Mouse (Mus musculus) MEL (cell line): ENCODE measurements around the gene Dspp. TPM values are rescaled to one million over a fixed set of nuclear protein-coding genes. Genes with fewer than 3 reads are reported as not detected.

Source experiments
- DNase-seq: peaks from one replicate; pipeline ENCODE4 v3.0.0; 2011; ENCODE audit warnings: low read depth, low spot score
- H3K27ac ChIP-seq: 2 replicates; pipeline ENCODE4 v1.5.1; 2012; ENCODE audit warnings: low read depth, mild to moderate bottlenecking, control low read depth, low read length, moderate library complexity; ENCODE audit not compliant: control insufficient read depth
- H3K27me3 ChIP-seq, 2 experiments: fragments of 150-350 bp in 1 of 2; sonication (generic) in 1 of 2; 2 replicates each; pipeline ENCODE4 v1.6.1; 2012; ENCODE audit warnings: low read length in 2 of 2, mild to moderate bottlenecking in 2 of 2, improper control_type of control experiment in 1 of 2, moderate library complexity in 1 of 2; ENCODE audit not compliant: insufficient read depth in 2 of 2, control insufficient read depth in 1 of 2
- H3K36me3 ChIP-seq, 2 experiments: 2 replicates each; pipeline ENCODE4 v1.6.1; 2012 to 2014; ENCODE audit warnings: low read length in 2 of 2, improper control_type of control experiment in 1 of 2, inconsistent platforms in 1 of 2, mild to moderate bottlenecking in 1 of 2; ENCODE audit not compliant: insufficient read depth in 2 of 2, control insufficient read depth in 1 of 2
- H3K4me1 ChIP-seq, 2 experiments: fragments of 150-350 bp in 1 of 2; sonication (generic) in 1 of 2; 2 replicates each; pipeline ENCODE4 v1.6.1; 2012; ENCODE audit warnings: low read length in 2 of 2, improper control_type of control experiment in 1 of 2, mild to moderate bottlenecking in 1 of 2; ENCODE audit not compliant: insufficient read depth in 2 of 2, control insufficient read depth in 1 of 2
- H3K4me3 ChIP-seq, 2 experiments: fragments of 150-350 bp in 1 of 2; sonication (generic) in 1 of 2; 2 replicates each; pipeline ENCODE4 v1.5.1; 2012; ENCODE audit warnings: low read depth in 2 of 2, low read length in 2 of 2, mild to moderate bottlenecking in 2 of 2, moderate library complexity in 2 of 2, control low read depth in 1 of 2, improper control_type of control experiment in 1 of 2; ENCODE audit not compliant: control insufficient read depth in 1 of 2, insufficient read depth in 1 of 2
- H3K79me2 ChIP-seq: 2 replicates; pipeline ENCODE4 v1.6.1; 2012; ENCODE audit warnings: mild to moderate bottlenecking, low read length, moderate library complexity; ENCODE audit not compliant: control insufficient read depth, poor library complexity, insufficient read depth
- H3K9ac ChIP-seq: 2 replicates; pipeline ENCODE4 v1.6.1; 2012; ENCODE audit warnings: low read depth, mild to moderate bottlenecking, control low read depth, low read length, moderate library complexity; ENCODE audit not compliant: control insufficient read depth, poor library complexity, severe bottlenecking
- H3K9me3 ChIP-seq: fragments of 150-350 bp; sonication (generic); replicated peaks from 2 replicates; pipeline ENCODE4 v1.6.1; 2012; ENCODE audit warnings: mild to moderate bottlenecking, low read length, improper control_type of control experiment, moderate library complexity; ENCODE audit not compliant: insufficient read depth
- BHLHE40 ChIP-seq: IDR thresholded peaks from 2 replicates; pipeline ENCODE4 v1.6.1; 2012; ENCODE audit warnings: low read depth, mild to moderate bottlenecking, inconsistent platforms, low read length, improper control_type of control experiment, borderline replicate concordance
- CHD2 ChIP-seq: IDR thresholded peaks from 2 replicates; pipeline ENCODE4 v1.6.1; 2011; ENCODE audit warnings: low read length, improper control_type of control experiment
- E2F4 ChIP-seq: IDR thresholded peaks from 2 replicates; pipeline ENCODE4 v1.6.1; 2011; ENCODE audit warnings: low read depth, low read length, improper control_type of control experiment, borderline replicate concordance
- ELF1 ChIP-seq: IDR thresholded peaks from 2 replicates; pipeline ENCODE4 v1.6.1; 2014; ENCODE audit warnings: low read depth, mild to moderate bottlenecking, inconsistent platforms, low read length, improper control_type of control experiment, moderate library complexity
- EP300 ChIP-seq, 2 experiments: IDR thresholded peaks; 2 replicates each; pipeline ENCODE4 v1.6.1; 2011; ENCODE audit warnings: improper control_type of control experiment in 2 of 2, low read length in 2 of 2, low read depth in 1 of 2, mild to moderate bottlenecking in 1 of 2
- ETS1 ChIP-seq: IDR thresholded peaks from 2 replicates; pipeline ENCODE4 v1.6.1; 2012; ENCODE audit warnings: low read depth, mild to moderate bottlenecking, inconsistent platforms, low read length, improper control_type of control experiment, moderate library complexity
- GABPA ChIP-seq: IDR thresholded peaks from 2 replicates; pipeline ENCODE4 v1.6.1; 2012; ENCODE audit warnings: low read depth, mild to moderate bottlenecking, inconsistent platforms, low read length, improper control_type of control experiment, moderate library complexity
- MAFK ChIP-seq: IDR thresholded peaks from 2 replicates; pipeline ENCODE4 v1.6.1; 2011; ENCODE audit warnings: low read depth, mild to moderate bottlenecking, low read length, improper control_type of control experiment, borderline replicate concordance
- MAX ChIP-seq: IDR thresholded peaks from 2 replicates; pipeline ENCODE4 v1.6.1; 2011; ENCODE audit warnings: low read length, improper control_type of control experiment
- MXI1 ChIP-seq: IDR thresholded peaks from 2 replicates; pipeline ENCODE4 v1.6.1; 2011; ENCODE audit warnings: mild to moderate bottlenecking, low read depth, low read length, improper control_type of control experiment
- MYC ChIP-seq: IDR thresholded peaks from 2 replicates; pipeline ENCODE4 v1.6.1; 2011; ENCODE audit warnings: low read depth, mild to moderate bottlenecking, low read length, improper control_type of control experiment, moderate library complexity
- POLR2AphosphoS2 ChIP-seq: IDR thresholded peaks from 2 replicates; pipeline ENCODE4 v1.6.1; 2011; ENCODE audit warnings: low read length, improper control_type of control experiment
- SIN3A ChIP-seq: IDR thresholded peaks from 2 replicates; pipeline ENCODE4 v1.6.1; 2012; ENCODE audit warnings: low read length, improper control_type of control experiment, inconsistent platforms
- SMC3 ChIP-seq: IDR thresholded peaks from 2 replicates; pipeline ENCODE4 v1.6.1; 2011; ENCODE audit warnings: low read depth, low read length, improper control_type of control experiment
- TAL1 ChIP-seq: IDR thresholded peaks from 2 replicates; pipeline ENCODE4 v1.6.1; 2012; ENCODE audit warnings: mild to moderate bottlenecking, inconsistent platforms, low read length, moderate library complexity, mixed read lengths
- TBP ChIP-seq: IDR thresholded peaks from 2 replicates; pipeline ENCODE4 v1.8.0; 2011; ENCODE audit warnings: low read depth, low read length, improper control_type of control experiment
- USF1 ChIP-seq: IDR thresholded peaks from 2 replicates; pipeline ENCODE4 v1.6.1; 2014; ENCODE audit warnings: low read depth, mild to moderate bottlenecking, inconsistent platforms, low read length, improper control_type of control experiment, moderate library complexity
- ZC3H11A ChIP-seq: IDR thresholded peaks from 2 replicates; pipeline ENCODE4 v1.6.1; 2012; ENCODE audit warnings: low read depth, mild to moderate bottlenecking, inconsistent platforms, low read length, improper control_type of control experiment
- ZKSCAN1 ChIP-seq: IDR thresholded peaks from 2 replicates; pipeline ENCODE4 v1.6.1; 2012; ENCODE audit warnings: low read depth, mild to moderate bottlenecking, inconsistent platforms, low read length, improper control_type of control experiment, moderate library complexity
- ZMIZ1 ChIP-seq: IDR thresholded peaks from 2 replicates; pipeline ENCODE4 v1.6.1; 2012; ENCODE audit warnings: low read depth, mild to moderate bottlenecking, inconsistent platforms, low read length, improper control_type of control experiment, moderate library complexity
- polyA plus RNA-seq, 2 experiments: library from polyadenylated mRNA; stranded (reverse) in 1 of 2; unstranded in 1 of 2; fragments of >175 nt in 1 of 2; fragments of >200 nt in 1 of 2; gene quantifications; 2 replicates each; pipeline versions ENCODE4 v1.2.1 to v1.2.4; 2012; ENCODE audit warnings: low replicate concordance in 2 of 2, low read depth in 1 of 2; ENCODE audit not compliant: insufficient read length in 2 of 2, insufficient read depth in 1 of 2, missing spikeins in 1 of 2
- total RNA-seq: library from RNA; depleted of rRNA; stranded (reverse); fragments of 300-350 nt; gene quantifications from 2 replicates; pipeline ENCODE4 v1.2.3, GENCODE M21; 2012

Gene Dspp
- total and polyA plus RNA-seq, 3 experiments = not detected

DNA sequence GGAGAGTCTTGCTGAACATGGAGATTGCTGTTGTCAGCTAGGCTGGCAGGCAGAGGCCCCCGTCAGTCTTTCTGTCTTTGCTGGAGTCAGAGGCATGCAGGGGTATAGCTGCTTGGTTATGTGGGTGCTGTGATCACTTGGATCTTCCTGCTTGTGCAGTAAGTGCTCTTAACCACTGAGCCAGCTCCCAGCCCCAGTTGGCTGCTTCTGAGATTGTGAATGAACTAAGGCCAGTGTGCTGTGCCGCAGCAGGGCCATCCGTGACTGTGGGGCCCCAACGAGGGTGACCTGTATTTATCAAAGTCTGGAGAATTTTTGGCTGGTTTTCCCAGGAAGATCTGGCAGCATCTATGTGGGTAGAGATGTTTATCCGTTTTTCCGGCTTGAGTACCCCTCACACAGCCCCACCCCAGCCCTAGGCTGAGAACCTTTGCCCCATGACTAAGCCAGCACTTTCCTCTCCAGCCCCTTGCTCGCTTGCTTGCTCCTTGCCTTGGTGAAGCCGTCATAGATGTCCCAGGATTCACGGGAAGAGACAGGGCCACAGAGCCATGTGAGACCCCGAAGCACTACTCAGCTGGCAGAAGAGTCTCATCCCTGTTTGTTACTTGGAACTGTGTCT lies 32.5 kb upstream of the Dspp start:
- TF ChIP-seq ZC3H11A (no peak), TBP (no peak), MYC (no peak), BHLHE40 (no peak), USF1 (no peak), MAFK (no peak)
- Histone ChIP-seq H3K9ac (no peak overlapping the region), H3K4me1 (no peaks in the 10 kb centered on the region), H3K27me3 (no peaks in the 10 kb centered on the region), H3K9me3 (no peaks in the 10 kb centered on the region), H3K27ac (no peak overlapping the region), H3K36me3 (no peaks in the 10 kb centered on the region), H3K4me3 (no peak overlapping the region), H3K79me2 (no peaks in the 10 kb centered on the region)
- no peak for DNase-seq

GRCm38 (mm10) chr5:104141067-104141466 lies 29.4 kb upstream of the Dspp start:
- TF ChIP-seq E2F4 = no peak
- no peak for TF ChIP-seq ZMIZ1
- TF ChIP-seq ZKSCAN1 = no peak
- no peak for TF ChIP-seq TAL1
- no peak for TF ChIP-seq MAX
- TF ChIP-seq EP300 (IDR thresholded peaks at IDR 0.05; ENCODE audit: low read depth in 1 of 2, low read length in 2 of 2) = no peak
- no peak for TF ChIP-seq MYC
- no peak for TF ChIP-seq CHD2
- TF ChIP-seq ELF1 = no peak
- no peak for TF ChIP-seq ZC3H11A
- no peak for TF ChIP-seq GABPA
- TF ChIP-seq MXI1 = no peak
- TF ChIP-seq POLR2AphosphoS2 = no peak
- TF ChIP-seq ETS1 = no peak
- TF ChIP-seq SMC3 = no peak
- TF ChIP-seq USF1 = no peak
- no peak for TF ChIP-seq SIN3A
- no peak overlapping the region for H3K4me3 ChIP-seq

More at GRCm38 (mm10) chr5:104141067-104141466, 29.4 kb upstream of the Dspp start:
- no peaks in the 10 kb centered on the region for H3K36me3 ChIP-seq
- no peak overlapping the region for H3K9ac ChIP-seq
- no peak for DNase-seq
- H3K27me3 ChIP-seq = no peaks in the 10 kb centered on the region
- no peaks in the 10 kb centered on the region for H3K4me1 ChIP-seq
- H3K9me3 ChIP-seq = no peaks in the 10 kb centered on the region
- no peak overlapping the region for H3K27ac ChIP-seq
- H3K79me2 ChIP-seq = no peaks in the 10 kb centered on the region
